Mouse (Mus musculus) stomach, postnatal 0 days (tissue): ENCODE data around the gene Cuzd1.

Experiments
- CTCF ChIP-seq: IDR thresholded peaks from 2 replicates; pipeline ENCODE4 v1.5.1; 2016; ENCODE audit warnings: antibody characterized with exemption, low read depth, mild to moderate bottlenecking, moderate library complexity
- EP300 ChIP-seq: optimal IDR thresholded peaks from 2 replicates; pipeline ENCODE3; 2016; ENCODE audit warnings: antibody characterized with exemption

- no peak for TF ChIP-seq CTCF
- TF ChIP-seq EP300 = no peak
These were observed 42.0 kb upstream of the Cuzd1 start for GRCm38 (mm10) chr7:131364131-131364530.
